Mouse (Mus musculus): ENCODE results near the gene Cdon.

Gene Cdon

GRCm38 (mm10) chr9:35493733-35494092 is 72.8 kb downstream of the Cdon start:
- DNase-seq (ENCODE audit: low spot score), result no peak

GRCm38 (mm10) chr9:35494937-35495336 is 74.0 kb downstream of the Cdon start:
- no peak for DNase-seq (ENCODE audit: low spot score)

GRCm38 (mm10) chr9:35495471-35495870 is 74.5 kb downstream of the Cdon start:
- DNase-seq (ENCODE audit: low spot score), result no peak

GRCm38 (mm10) chr9:35499946-35500345 is 79.0 kb downstream of the Cdon start:
- no peak for DNase-seq (ENCODE audit: low spot score)

GRCm38 (mm10) chr9:35502361-35503000 is 81.6 kb downstream of the Cdon start:
- DNase-seq (ENCODE audit: low spot score), result no peak

- DNase-seq (ENCODE audit: low spot score), result no peak
Measured at GRCm38 (mm10) chr9:35508234-35508633, 87.3 kb downstream of the Cdon start.

GRCm38 (mm10) chr9:35513900-35514299 is 93.0 kb downstream of the Cdon start:
- no peak for DNase-seq (ENCODE audit: low spot score)

- no peak for DNase-seq (ENCODE audit: low spot score)
Measured at GRCm38 (mm10) chr9:35516182-35516581, 95.3 kb downstream of the Cdon start.

- no peak for DNase-seq (ENCODE audit: low spot score)
Measured at GRCm38 (mm10) chr9:35516711-35517110, 95.8 kb downstream of the Cdon start.

- DNase-seq (ENCODE audit: low spot score), result no peak
Measured at GRCm38 (mm10) chr9:35518169-35518568, 97.2 kb downstream of the Cdon start, which contains the start of gene Gm1113. Gene Gm1113 (minus strand): TSS chr9:35518269.

GRCm38 (mm10) chr9:35520631-35521348 is 99.9 kb downstream of the Cdon start:
- no peak for DNase-seq (ENCODE audit: low spot score)

- DNase-seq (ENCODE audit: low spot score), result no peak
Measured at GRCm38 (mm10) chr9:35522241-35522640, 101.3 kb downstream of the Cdon start.

- DNase-seq (ENCODE audit: low spot score), result no peak
Measured at GRCm38 (mm10) chr9:35522821-35523515, 102.0 kb downstream of the Cdon start.

GRCm38 (mm10) chr9:35523541-35523940 is 102.6 kb downstream of the Cdon start:
- no peak for DNase-seq (ENCODE audit: low spot score)

- DNase-seq (ENCODE audit: low spot score), result no peak
Measured at GRCm38 (mm10) chr9:35523941-35524411, 103.0 kb downstream of the Cdon start.

- no peak for DNase-seq (ENCODE audit: low spot score)
Measured at GRCm38 (mm10) chr9:35529141-35529540, 108.2 kb downstream of the Cdon start.

GRCm38 (mm10) chr9:35529796-35530195 is 108.9 kb downstream of the Cdon start:
- DNase-seq (ENCODE audit: low spot score), result no peak

GRCm38 (mm10) chr9:35533266-35533665 is 112.3 kb downstream of the Cdon start:
- no peak for DNase-seq (ENCODE audit: low spot score)

- peak; percentile 19 for DNase-seq (ENCODE audit: low spot score)
Measured at GRCm38 (mm10) chr9:35535110-35535509, 114.2 kb downstream of the Cdon start.

GRCm38 (mm10) chr9:35535876-35536275 is 114.9 kb downstream of the Cdon start:
- no peak for DNase-seq (ENCODE audit: low spot score)

- no peak for DNase-seq (ENCODE audit: low spot score)
Measured at GRCm38 (mm10) chr9:35539001-35539750, 118.2 kb downstream of the Cdon start.

- DNase-seq (ENCODE audit: low spot score), result no peak
Measured at GRCm38 (mm10) chr9:35541024-35541423, 120.1 kb downstream of the Cdon start.

All from spleen, adult 12 weeks (tissue).